Mouse (Mus musculus) limb, embryonic 11.5 days (tissue): ENCODE results near the gene Lrrc42. TPM values are rescaled to one million over a fixed set of nuclear protein-coding genes. Genes with fewer than 3 reads are reported as not detected.

Experiments
- ATAC-seq: fragments of 200-750 bp; cut with Nextera tagmentation; 2 replicates; pipeline ENCODE4 v1.8.0; 2017; ENCODE audit warnings: low read depth; ENCODE audit not compliant: insufficient number of reproducible peaks, low FRiP score, low TSS enrichment
- DNase-seq: peaks from one replicate; pipeline ENCODE4 v3.0.0-alpha.2; 2015; ENCODE audit warnings: low spot score
- H3K27ac ChIP-seq: fragments of 300-500 bp; sonication (generic); replicated peaks from 2 replicates; pipeline ENCODE4 v1.5.1; 2014; ENCODE audit warnings: low read depth, mild to moderate bottlenecking, low read length
- H3K27me3 ChIP-seq: fragments of 300-500 bp; sonication (generic); 2 replicates; pipeline ENCODE4 v1.6.1; 2014; ENCODE audit warnings: mild to moderate bottlenecking, low read length, mixed read lengths; ENCODE audit not compliant: control insufficient read depth, insufficient read depth
- H3K36me3 ChIP-seq: fragments of 300-500 bp; sonication (generic); 2 replicates; pipeline ENCODE4 v1.6.1; 2014; ENCODE audit warnings: mild to moderate bottlenecking, low read length, moderate library complexity, mixed read lengths; ENCODE audit not compliant: control insufficient read depth, insufficient read depth
- H3K4me1 ChIP-seq: fragments of 300-500 bp; sonication (generic); 2 replicates; pipeline ENCODE4 v1.6.1; 2014; ENCODE audit warnings: low read length, mixed read lengths; ENCODE audit not compliant: control insufficient read depth, insufficient read depth
- H3K4me2 ChIP-seq: fragments of 300-500 bp; sonication (generic); 2 replicates; pipeline ENCODE4 v1.6.1; 2014; ENCODE audit warnings: low read depth, mild to moderate bottlenecking, moderate library complexity; ENCODE audit not compliant: severe bottlenecking
- H3K4me3 ChIP-seq: fragments of 300-500 bp; sonication (generic); 2 replicates; pipeline ENCODE4 v1.5.1; 2014; ENCODE audit warnings: low read depth, low read length
- H3K9ac ChIP-seq: fragments of 300-500 bp; sonication (generic); 2 replicates; pipeline ENCODE4 v1.6.1; 2014; ENCODE audit warnings: mild to moderate bottlenecking, low read length
- H3K9me3 ChIP-seq: fragments of 300-500 bp; sonication (generic); 2 replicates; pipeline ENCODE4 v1.6.1; 2016; ENCODE audit warnings: low read length; ENCODE audit not compliant: control insufficient read depth
- WGBS: fragments of 180-500 bp; shearing (Covaris S2); extraction: QIAGEN DNeasy Blood & Tissue Kit; methylation state at CpG from one replicate; pipeline ENCODE4 v1.1.7; 2014; 5-methylcytosine and 5-hydroxymethylcytosine counted together
- polyA plus RNA-seq: library from polyadenylated mRNA; unstranded; fragments of >200 nt; fragmentation: Nextera tagmentation; extraction: Ambion mirVana; gene quantifications from 2 replicates; pipeline ENCODE4 v1.2.1, GENCODE M21; 2014

Lrrc42 gene
- polyA plus RNA-seq, 1 experiment from 2014 or later = 103 TPM

DNA sequence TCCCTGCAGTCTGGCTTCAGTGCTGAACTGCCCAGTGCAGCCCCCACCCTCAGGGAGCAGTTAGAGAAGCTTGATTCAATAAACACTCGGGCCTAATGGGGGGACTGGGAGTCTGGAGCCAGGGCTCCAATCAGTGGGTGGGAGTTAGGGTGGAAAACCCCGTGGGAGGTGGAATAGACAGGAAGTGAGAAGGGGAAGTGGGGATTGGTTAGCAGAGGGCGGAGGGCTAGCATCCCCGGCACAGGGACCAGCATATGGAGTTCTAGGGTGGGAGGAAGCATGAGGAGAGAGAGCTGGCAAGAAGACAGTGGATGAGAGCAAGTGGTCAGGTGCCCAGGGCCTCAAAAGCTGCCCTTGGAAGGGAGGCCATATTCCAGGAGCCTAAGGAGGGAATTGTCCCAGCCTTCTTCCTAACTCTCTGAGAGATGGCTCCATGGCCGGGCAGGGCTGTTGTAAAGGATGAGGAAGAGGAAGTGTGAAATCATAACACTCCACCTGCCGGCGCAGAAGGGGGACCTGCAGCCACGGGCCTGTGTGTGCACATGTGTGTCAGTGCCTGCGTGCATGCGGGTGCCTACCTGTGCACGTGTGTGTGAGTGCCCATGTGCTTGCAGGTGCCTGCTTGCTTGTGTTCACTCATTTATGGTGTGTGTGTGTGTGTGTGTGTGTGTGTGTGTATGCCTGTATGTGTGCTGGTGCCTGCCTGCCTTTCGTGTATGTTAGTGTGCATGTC lies 39.9 kb downstream of the Lrrc42 start:
- DNase-seq = no peak
- Histone ChIP-seq H3K4me1 (no peaks in the 10 kb centered on the region), H3K27ac (no peak overlapping the region), H3K27me3 (no peaks in the 10 kb centered on the region), H3K4me2 (no peak overlapping the region), H3K36me3 (no peaks in the 10 kb centered on the region; the same call in 1 of the 2 replicates), H3K4me3 (no peak overlapping the region), H3K9me3 (no peaks in the 10 kb centered on the region), H3K9ac (no peak overlapping the region)
- WGBS = 65% methylated on average over 12 of the region's 12 CpGs
- no peak for ATAC-seq

- Histone ChIP-seq H3K4me3 (no peak overlapping the region), H3K4me1 (no peaks in the 10 kb centered on the region), H3K9ac (no peak overlapping the region), H3K4me2 (no peak overlapping the region), H3K36me3 (no peaks in the 10 kb centered on the region; the same call in 1 of the 2 replicates), H3K27me3 (no peaks in the 10 kb centered on the region), H3K27ac (no peak overlapping the region), H3K9me3 (no peaks in the 10 kb centered on the region)
- 79% methylated on average over 5 of the region's 5 CpGs for WGBS
- DNase-seq = no peak
- ATAC-seq = no peak
These were observed 41.4 kb downstream of the Lrrc42 start for GRCm38 (mm10) chr4:107211936-107212335.

- H3K4me2 ChIP-seq = no peak overlapping the region
- H3K9me3 ChIP-seq = no peaks in the 10 kb centered on the region
- no peaks in the 10 kb centered on the region; the same call in 1 of the 2 replicates for H3K36me3 ChIP-seq
- DNase-seq (no peak), ATAC-seq (no peak)
- H3K4me3 ChIP-seq = no peak overlapping the region
- no peak overlapping the region for H3K9ac ChIP-seq
- no peak overlapping the region for H3K27ac ChIP-seq
- no peaks in the 10 kb centered on the region for H3K4me1 ChIP-seq
- H3K27me3 ChIP-seq = no peaks in the 10 kb centered on the region
- WGBS = 87% methylated on average over 4 of the region's 4 CpGs
These were observed 41.9 kb downstream of the Lrrc42 start for GRCm38 (mm10) chr4:107211465-107211864.

DNA sequence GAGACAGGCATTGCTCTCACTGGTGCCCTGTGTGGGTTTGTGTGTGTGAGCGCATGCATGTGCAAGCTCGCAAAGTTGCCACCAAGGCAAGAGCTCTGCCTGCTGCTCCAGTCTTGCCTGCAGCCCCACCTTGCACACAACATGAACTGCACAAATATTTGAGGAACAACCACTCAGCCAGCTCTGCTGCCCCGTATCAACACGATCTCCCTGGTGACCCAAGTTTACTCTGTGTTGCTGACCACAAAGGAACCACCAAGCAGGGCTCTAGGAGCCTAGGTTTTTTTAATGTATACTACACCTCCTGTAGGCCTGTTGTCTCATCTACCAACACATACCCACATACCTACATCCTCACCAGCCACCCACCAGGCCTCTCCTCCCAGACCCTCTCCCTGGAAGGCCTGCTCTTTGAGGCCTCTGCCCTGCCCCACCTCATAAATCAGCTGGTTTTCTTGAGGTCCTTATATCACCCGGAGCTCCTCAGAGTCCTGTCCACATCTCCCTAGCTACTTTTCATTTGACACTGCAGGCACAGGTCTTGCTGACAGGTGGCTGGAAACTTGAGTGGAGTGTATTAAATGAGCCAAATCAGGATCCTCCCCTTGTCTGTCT lies 42.7 kb downstream of the Lrrc42 start:
- DNase-seq (no peak), ATAC-seq (no peak)
- Histone ChIP-seq H3K36me3 (no peaks in the 10 kb centered on the region; the same call in 1 of the 2 replicates), H3K4me1 (no peaks in the 10 kb centered on the region), H3K27ac (no peak overlapping the region), H3K9me3 (no peaks in the 10 kb centered on the region), H3K4me2 (no peak overlapping the region), H3K27me3 (no peaks in the 10 kb centered on the region), H3K4me3 (no peak overlapping the region), H3K9ac (no peak overlapping the region)
- 78% methylated on average over 5 of the region's 5 CpGs for WGBS

GRCm38 (mm10) chr4:107208880-107209279 lies 44.5 kb downstream of the Lrrc42 start, which contains the start of gene Ldlrad1:
Ldlrad1 (plus strand) TSS chr4:107209180.
- Histone ChIP-seq H3K27ac (no peak within 1 kb of the TSS), H3K4me1 (no peaks in the 10 kb centered on the region), H3K4me2 (no peak within 1 kb of the TSS), H3K36me3 (no peaks in the 10 kb centered on the region; the same call in 1 of the 2 replicates), H3K9me3 (no peaks in the 10 kb centered on the region), H3K4me3 (no peak within 1 kb of the TSS), H3K27me3 (no peaks in the 10 kb centered on the region), H3K9ac (no peak within 1 kb of the TSS)
- WGBS = 81% methylated on average over 3 of the region's 3 CpGs
- DNase-seq = no peak
- ATAC-seq = no peak

- DNase-seq = no peak
- no peaks in the 10 kb centered on the region; the same call in 1 of the 2 replicates for H3K36me3 ChIP-seq
- H3K4me2 ChIP-seq = no peak overlapping the region
- H3K27me3 ChIP-seq = no peaks in the 10 kb centered on the region
- no peak for ATAC-seq
- H3K4me1 ChIP-seq = no peaks in the 10 kb centered on the region
- no peak overlapping the region for H3K4me3 ChIP-seq
- H3K9ac ChIP-seq = no peak overlapping the region
- no peaks in the 10 kb centered on the region for H3K9me3 ChIP-seq
- H3K27ac ChIP-seq = no peak overlapping the region
- WGBS = 97% methylated on average over 2 of the region's 2 CpGs
These were observed 46.3 kb downstream of the Lrrc42 start for GRCm38 (mm10) chr4:107207016-107207415.

DNA sequence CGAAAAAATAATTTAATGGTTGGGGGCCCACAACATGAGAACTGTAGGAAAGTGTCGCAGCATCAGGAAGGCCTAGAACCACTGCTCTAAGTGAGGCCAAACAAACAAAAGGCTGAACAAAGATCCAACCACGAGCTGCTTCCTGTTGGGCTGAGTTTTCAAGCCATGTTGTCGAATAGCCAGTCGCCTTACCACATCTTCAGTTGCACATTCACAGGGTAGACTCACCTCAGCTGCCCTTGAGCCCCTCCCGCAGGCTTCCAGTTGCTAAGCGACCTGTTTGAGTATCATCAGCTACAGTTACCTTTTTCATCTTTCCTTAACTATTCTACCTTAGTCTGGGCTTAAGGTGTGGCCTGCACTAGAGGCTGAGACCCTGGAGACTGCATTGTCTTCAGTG lies 50.3 kb downstream of the Lrrc42 start:
- no peak for DNase-seq

GRCm38 (mm10) chr4:107201779-107202178 lies 51.6 kb downstream of the Lrrc42 start:
- H3K27ac ChIP-seq = no peak overlapping the region
- peaks cover 9% of the 10 kb centered on the region; the same call in 1 of the 2 replicates for H3K36me3 ChIP-seq
- no peaks in the 10 kb centered on the region for H3K27me3 ChIP-seq
- no peak overlapping the region for H3K4me3 ChIP-seq
- no peak for ATAC-seq
- H3K4me1 ChIP-seq = no peaks in the 10 kb centered on the region
- no peak overlapping the region for H3K9ac ChIP-seq
- H3K4me2 ChIP-seq = no peak overlapping the region
- DNase-seq = no peak
- 93% methylated on average over 3 of the region's 3 CpGs for WGBS
- H3K9me3 ChIP-seq = no peaks in the 10 kb centered on the region

More for the DNA sequence above, 50.3 kb downstream of the Lrrc42 start:
- no peak overlapping the region for H3K4me2 ChIP-seq
- no peaks in the 10 kb centered on the region for H3K9me3 ChIP-seq
- no peak overlapping the region for H3K27ac ChIP-seq
- H3K36me3 ChIP-seq = peaks cover 5% of the 10 kb centered on the region; the same call in 1 of the 2 replicates
- no peaks in the 10 kb centered on the region for H3K4me1 ChIP-seq
- no peak for ATAC-seq
- 92% methylated on average over 7 of the region's 7 CpGs for WGBS
- H3K4me3 ChIP-seq = no peak overlapping the region
- no peak overlapping the region for H3K9ac ChIP-seq
- no peaks in the 10 kb centered on the region for H3K27me3 ChIP-seq
